Mouse (Mus musculus) erythroblast, embryonic 14.5 days (primary cell): ENCODE measurements around the gene Fn1.

ENCODE experiments used
- GATA1 ChIP-seq: IDR thresholded peaks from 2 replicates; pipeline ENCODE4 v1.6.1; 2012; ENCODE audit warnings: low read length, inconsistent platforms, mixed read lengths
- TAL1 ChIP-seq: IDR thresholded peaks from 3 replicates; pipeline ENCODE4 v1.6.1; 2012; ENCODE audit warnings: low read length, inconsistent platforms, mixed read lengths

- no peak for TF ChIP-seq TAL1
- TF ChIP-seq GATA1: no peak
Measured at GRCm38 (mm10) chr1:71564291-71564690, 88.7 kb downstream of the Fn1 start.
